Mouse (Mus musculus) left cerebral cortex, adult 8-10 months (tissue): Measurements from ENCODE around the gene Cpn1. TPM values are rescaled to one million over a fixed set of nuclear protein-coding genes. Genes with fewer than 3 reads are reported as not detected.
A peak's percentile ranks its signal among the peaks of the same experiment; 100 is the strongest.
"Not testable (repeated sequence)": the region's sequence is repeated elsewhere in the genome, so short reads cannot be mapped to it uniquely, and the experiment has no call there.

Source experiments
- DNase-seq, 2 experiments: peaks; one replicate each; pipeline ENCODE4 v3.0.0; 2022; ENCODE audit warnings: low spot score in 2 of 2
- total RNA-seq, 4 experiments: library from RNA; stranded (reverse); gene quantifications; 2 replicates each; pipeline ENCODE4 v1.2.4; 2022

Gene Cpn1
- total RNA-seq, 4 experiments from 2014 or later: 0.25 to 0.63 (median 0.53) TPM; not detected in 1

- no peak for DNase-seq
Observed at GRCm38 (mm10) chr19:43990362-43990761, 4.0 kb upstream of the Cpn1 start.

GRCm38 (mm10) chr19:43981992-43982391, 4.4 kb downstream of the Cpn1 start:
- DNase-seq: no peak

- no peak for DNase-seq
Observed at GRCm38 (mm10) chr19:43980711-43981110, 5.6 kb downstream of the Cpn1 start.

- DNase-seq: no peak
Observed at GRCm38 (mm10) chr19:43977799-43978198, 8.6 kb downstream of the Cpn1 start.

GRCm38 (mm10) chr19:43976661-43977060, 9.7 kb downstream of the Cpn1 start:
- DNase-seq: no peak

GRCm38 (mm10) chr19:43974221-43974620, 12.1 kb downstream of the Cpn1 start:
- DNase-seq: no peak

GRCm38 (mm10) chr19:43973711-43974110, 12.6 kb downstream of the Cpn1 start:
- no peak for DNase-seq

- DNase-seq: no peak
Observed at GRCm38 (mm10) chr19:43972129-43972528, 14.2 kb downstream of the Cpn1 start.

- DNase-seq: no peak
Observed at GRCm38 (mm10) chr19:43968436-43969026, 17.8 kb downstream of the Cpn1 start.

- no peak for DNase-seq
Observed at GRCm38 (mm10) chr19:43966481-43966880, 19.9 kb downstream of the Cpn1 start.

- DNase-seq: no peak
Observed at GRCm38 (mm10) chr19:43965496-43966085, 20.8 kb downstream of the Cpn1 start.

GRCm38 (mm10) chr19:43962795-43963194, 23.6 kb downstream of the Cpn1 start:
- DNase-seq: no peak

GRCm38 (mm10) chr19:43961185-43961584, 25.2 kb downstream of the Cpn1 start:
- no peak for DNase-seq

GRCm38 (mm10) chr19:43960014-43960413, 26.3 kb downstream of the Cpn1 start:
- DNase-seq: no peak

GRCm38 (mm10) chr19:43959162-43959561, 27.2 kb downstream of the Cpn1 start:
- DNase-seq: no peak

GRCm38 (mm10) chr19:43957881-43958280, 28.5 kb downstream of the Cpn1 start:
- DNase-seq: peak in 1 of 2 experiments; percentile 85

- no peak for DNase-seq
Observed at GRCm38 (mm10) chr19:43957402-43957801, 29.0 kb downstream of the Cpn1 start.

GRCm38 (mm10) chr19:43955266-43955665, 31.1 kb downstream of the Cpn1 start:
- no peak for DNase-seq

GRCm38 (mm10) chr19:43954864-43955263, 31.5 kb downstream of the Cpn1 start:
- DNase-seq: no peak

GRCm38 (mm10) chr19:43952936-43953335, 33.4 kb downstream of the Cpn1 start:
- not testable (repeated sequence) for DNase-seq

- no peak for DNase-seq
Observed at GRCm38 (mm10) chr19:43949111-43949810, 37.1 kb downstream of the Cpn1 start.

- DNase-seq: no peak
Observed at GRCm38 (mm10) chr19:43944566-43944965, 41.8 kb downstream of the Cpn1 start.

- DNase-seq: no peak
Observed at GRCm38 (mm10) chr19:43943076-43943475, 43.3 kb downstream of the Cpn1 start.
